Mouse (Mus musculus) urinary bladder, postnatal 14 days (tissue): ENCODE data around the gene AL731706.1.
"Not testable (repeated sequence)": the region's sequence is repeated elsewhere in the genome, so short reads cannot be mapped to it uniquely, and the experiment has no call there.

Experiments used
- DNase-seq: peaks from one replicate; pipeline ENCODE4 v3.0.0; 2021; ENCODE audit warnings: low spot score

AL731706.1 gene

DNA sequence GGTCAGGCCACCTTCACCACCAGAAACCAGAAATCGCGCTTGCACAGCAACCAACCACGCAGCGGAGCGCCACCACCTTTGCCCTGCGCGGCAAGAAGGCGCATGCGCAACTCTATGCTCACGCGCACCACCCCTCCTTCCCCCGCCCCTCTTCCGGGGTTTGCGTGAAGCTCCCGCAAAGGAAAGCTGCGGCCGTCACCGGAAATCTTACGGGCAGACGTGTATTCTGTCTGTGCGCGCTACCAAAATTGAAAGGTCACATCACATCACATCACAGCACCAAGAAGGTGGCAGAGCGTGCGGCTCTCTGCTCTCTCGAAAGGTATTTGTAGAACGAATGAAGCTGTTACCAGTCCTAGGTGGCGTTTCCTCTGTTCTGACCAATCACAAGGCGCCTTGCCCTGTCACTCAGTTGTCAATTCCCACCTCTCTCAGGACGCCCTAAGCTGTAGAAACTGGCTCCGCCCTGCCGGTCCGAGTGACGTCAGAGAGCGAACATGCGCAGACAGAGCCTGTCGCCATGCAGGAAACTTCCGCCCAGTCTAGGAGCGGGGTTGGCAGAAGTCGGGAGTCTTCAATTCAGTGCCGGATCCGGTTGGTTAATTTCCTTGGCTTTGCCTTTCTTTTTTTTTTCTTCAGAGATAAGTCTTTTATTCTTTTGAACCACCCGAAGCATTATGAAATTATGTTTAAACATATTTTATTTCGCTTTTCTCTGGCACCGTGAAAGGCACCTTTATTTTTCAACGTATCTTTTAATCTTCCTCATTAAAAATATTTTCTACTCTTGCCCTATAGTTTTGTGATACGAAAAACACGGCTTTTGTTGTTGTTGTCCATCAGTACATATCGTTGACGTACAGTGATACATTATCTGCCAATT is at the start of gene AL731706.1, which contains the start of the genes Slx4ip and Mkks:
Gene AL731706.1, minus strand, starts transcription at position 322 of the 883 bp plus-strand sequence.
Gene Slx4ip, plus strand, starts transcription at position 151 of the 883 bp plus-strand sequence.
Gene Mkks, minus strand, starts transcription at position 322 of the 883 bp plus-strand sequence.
- peak; percentile 99 for DNase-seq

DNA sequence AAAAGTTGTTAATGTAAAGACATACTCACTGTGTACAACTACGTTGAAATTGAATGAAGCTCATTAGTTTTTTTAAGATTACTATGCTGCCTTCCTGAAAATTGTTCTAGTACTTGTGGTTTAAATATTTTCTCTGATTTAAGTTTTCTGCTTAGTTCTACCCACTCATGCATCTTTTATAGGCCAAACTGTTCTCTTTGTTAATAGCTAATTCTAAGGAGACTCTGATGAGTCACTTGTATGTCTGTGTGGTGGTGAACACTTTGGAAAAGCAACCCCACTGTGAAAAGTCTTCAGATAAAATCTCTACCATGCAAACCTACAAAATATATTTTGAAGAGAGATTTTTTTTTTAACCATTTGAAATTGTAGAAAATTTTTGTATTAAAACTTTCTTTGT is 47.1 kb upstream of the AL731706.1 start:
- DNase-seq = no peak

DNA sequence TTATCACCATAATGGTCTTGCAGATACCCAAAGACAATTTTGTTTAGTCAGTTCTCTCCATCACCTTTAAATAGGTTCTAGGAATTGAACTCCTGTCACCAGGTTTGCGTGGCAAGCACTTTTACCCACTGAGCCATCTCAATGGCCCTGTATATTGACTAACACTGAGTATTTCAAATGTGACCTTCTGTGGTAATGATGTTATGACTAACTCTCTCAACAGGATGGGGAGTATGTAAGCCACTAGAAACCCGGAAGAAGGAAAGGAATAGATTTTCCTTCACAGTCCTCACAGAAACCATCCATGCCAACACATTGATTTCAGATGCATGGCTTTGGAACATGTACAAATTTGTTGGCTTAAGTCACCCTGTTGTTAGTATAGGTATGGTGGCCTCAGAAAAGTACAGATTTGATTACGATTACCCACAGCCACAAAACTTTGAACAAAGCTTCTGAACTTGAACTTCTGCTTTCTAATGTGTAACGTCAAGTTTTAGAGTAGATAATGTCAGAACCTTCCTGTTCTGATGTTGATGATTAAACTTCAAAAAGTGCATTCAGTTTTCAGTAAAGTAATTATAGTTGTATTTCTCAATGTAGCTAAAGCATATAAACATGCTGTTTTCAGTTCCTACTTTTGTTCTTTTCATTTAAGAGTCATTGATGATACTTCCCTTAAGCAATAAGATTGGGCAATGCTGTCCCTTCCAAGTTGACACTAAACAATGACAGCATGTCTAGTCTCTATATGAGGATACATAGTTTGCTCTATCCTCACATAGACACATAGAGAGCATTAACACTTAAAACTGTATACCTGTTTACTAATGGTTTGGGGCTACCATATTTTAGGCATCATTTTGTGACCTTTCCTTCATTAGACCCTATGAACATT is 45.5 kb upstream of the AL731706.1 start:
- DNase-seq = no peak

DNA sequence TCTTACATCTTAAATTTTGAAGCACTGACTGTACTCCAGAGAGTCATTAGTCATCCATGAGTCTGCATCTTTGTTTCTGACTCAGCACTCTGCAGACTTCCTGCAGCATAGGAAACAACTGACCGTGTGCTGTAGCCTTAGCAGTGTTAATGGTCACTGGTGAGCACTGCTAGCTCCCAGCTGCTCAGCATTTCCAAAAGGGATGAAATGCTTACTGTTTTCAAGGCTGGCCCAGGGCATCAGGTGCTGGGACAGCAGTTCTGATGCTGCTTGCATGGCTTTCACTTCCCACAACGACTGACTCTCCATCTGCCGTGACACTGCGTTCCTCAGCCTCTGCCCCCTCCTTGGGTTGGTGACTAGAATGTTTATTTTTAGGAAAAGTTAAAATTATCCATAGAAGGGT is 29.8 kb upstream of the AL731706.1 start:
- peak; percentile 34 for DNase-seq

DNA sequence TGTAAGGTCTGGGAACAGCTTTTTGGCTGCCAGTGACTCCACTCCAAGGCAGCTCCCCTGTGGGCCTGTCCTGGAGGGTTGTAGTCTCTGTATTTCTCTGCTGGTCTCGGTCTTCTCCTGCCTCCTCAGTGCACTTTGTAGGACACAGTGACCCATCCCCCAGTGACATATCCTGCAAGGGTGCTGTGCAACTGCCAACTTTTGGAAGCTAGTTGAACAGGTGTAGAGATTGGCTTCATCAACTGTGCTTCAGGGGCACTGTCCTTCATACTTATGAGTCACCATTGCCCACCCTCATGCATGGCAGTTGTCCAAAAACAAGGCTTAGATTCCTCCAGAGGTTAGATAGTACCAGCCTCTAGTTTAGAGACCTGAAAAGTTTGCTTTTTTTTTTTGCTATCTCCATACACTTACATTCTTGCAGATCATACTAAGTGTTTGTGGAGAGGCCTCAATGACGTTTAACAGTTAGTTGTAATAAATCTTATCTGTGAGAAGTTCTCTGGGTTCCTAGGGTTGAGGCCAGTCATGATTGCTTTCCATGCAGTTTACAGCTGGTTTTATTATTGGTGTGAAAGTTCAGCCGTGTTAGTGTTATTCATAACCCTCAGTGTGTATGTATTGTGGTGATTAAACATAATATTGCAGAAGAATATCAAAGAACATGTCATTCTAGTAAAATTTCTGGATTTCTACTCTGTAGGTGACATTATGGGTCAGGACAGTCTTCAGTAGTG is 29.2 kb upstream of the AL731706.1 start:
- peak; percentile 5 for DNase-seq

DNA sequence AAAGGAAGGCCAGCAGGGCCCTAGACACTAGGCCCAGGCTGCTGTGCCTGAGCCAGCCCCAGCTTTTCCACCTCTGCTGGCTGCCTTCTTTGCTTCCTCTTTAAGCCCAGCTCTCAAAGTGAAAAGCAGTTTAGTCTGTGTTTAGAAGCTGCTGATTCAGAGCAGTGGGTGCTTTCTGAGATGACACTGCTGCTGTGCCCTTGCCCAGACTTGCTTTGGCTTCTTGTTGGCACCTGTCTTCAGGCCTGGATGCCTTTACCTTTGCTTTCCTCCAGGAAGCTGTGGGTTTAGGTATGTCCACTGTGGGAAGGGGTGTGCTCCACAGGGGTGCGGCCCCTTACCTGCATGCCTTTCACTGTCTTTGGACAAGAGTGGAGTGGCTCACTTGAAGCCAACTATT is 28.2 kb upstream of the AL731706.1 start:
- peak; percentile 88 for DNase-seq

DNA sequence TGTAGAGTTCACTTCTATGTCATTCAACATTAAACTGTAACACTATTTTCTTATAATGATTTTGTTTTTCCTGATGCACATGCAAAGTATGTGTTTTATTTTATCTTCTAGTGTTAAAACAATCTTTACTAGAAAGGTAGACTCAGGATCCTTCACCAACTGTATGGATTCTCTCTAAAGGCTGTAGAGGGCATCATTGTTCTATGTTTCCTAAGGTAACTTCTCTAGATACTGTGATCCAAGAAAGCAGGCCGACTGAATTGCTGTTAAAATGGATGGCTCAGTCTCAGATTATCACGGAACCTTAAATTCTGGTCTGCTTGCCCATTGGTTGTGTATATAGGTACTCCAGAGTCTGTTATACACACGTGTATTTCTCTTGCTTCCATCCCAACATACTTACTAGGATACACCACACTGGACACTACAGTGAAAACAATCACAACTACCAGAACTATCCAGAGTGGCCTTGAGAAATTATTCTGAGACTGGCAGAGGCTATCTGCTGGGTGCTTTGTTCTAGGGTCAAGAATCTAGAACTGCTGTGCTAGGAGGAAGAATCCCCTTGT is 23.2 kb upstream of the AL731706.1 start:
- no peak for DNase-seq

DNA sequence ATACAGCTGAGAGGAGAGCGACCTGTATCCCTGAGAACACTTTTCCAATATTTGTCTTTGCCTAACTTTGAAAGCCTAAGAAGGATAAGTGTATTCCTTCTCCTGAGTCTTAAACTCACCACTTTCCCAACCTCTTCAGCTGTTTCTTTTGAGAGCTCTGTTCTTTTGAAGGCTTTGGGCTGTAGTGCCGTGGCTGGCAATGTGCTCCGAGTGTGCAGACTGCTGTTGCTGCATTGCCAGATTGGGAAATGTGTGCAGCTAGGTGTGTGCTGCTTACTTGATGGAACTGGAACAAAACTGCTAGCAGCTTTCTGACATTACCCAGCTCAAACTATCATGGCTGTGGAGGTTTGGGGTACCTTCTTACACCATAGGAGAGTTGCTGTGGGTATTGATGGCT is 21.8 kb upstream of the AL731706.1 start:
- DNase-seq = no peak

DNA sequence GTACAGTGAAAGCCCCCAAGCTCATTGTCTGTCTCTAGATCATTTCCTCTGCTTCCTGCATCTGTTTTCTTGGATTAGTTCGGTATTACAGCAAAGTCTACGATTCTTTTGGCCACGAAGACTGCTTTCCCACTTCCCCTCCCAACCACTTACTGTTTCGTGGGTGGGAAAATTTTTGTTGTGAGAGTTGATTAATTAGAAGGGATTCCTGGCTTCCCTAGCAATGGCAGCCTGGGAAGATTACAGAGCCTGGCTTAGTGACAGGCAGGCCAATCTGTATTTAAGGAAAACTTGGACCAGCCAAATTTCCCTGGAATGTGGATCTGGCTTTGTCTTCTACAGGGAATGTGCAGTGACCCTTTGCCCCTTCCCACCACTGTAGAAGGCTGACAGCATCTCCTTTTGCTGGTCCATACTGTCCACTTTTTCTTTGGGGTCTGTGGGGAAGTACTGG is 20.8 kb upstream of the AL731706.1 start:
- no peak for DNase-seq

DNA sequence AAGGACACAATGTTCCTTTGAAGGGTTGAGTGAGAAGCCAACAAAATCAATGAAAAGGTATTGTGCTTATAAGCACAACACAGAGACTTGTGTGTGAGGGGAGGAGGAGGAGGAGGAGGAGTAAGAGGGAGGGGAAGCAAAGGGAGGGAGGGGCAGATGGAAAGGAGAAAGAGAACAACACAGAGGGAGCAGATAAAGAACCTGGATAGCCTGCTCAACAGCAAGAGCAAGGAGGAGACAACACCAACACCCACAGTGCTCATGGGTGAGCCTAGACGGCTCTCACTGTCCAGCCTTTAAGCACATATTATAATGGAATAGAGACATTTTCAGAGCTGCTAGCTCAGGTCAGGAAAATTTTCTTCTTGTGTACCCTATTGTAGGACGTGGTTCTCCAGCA is 18.1 kb upstream of the AL731706.1 start:
- no peak for DNase-seq

DNA sequence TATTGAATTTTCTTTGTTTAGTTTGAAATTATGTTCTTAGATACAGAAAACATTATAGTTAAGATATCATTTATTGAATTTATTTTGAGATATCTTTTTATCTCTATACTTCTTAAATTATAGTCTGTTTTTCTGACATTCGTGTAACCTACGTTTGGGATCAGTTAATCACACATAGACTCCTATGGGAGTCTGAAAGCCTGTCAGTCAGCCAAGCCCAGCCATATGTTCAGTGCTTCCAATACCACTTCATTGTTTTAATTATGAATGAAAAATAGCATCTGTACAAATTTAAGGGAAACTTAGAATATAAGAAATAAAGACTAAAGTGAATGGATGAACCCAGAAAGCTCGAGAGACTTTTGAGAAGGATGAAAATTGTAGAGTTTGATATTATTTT is 17.4 kb upstream of the AL731706.1 start:
- DNase-seq = no peak

DNA sequence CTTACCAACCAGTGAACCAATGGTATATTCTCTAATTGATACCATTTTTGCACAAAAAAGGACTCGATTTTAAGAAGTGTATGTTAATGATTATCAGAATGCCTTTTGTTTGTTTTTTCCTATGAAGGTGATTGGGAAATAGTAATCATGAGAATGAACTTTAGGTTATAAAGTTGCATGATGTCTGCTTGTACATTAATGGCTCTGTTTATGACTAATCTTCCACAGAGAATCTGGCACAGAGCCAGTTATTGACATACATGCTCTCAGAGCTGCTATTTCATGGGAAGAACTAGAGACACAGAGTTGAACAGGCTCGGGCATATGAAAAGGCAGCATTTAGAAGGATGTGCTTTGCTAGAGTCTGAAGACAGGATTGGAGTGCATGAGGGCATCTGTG is 4.9 kb upstream of the AL731706.1 start:
- DNase-seq = no peak

DNA sequence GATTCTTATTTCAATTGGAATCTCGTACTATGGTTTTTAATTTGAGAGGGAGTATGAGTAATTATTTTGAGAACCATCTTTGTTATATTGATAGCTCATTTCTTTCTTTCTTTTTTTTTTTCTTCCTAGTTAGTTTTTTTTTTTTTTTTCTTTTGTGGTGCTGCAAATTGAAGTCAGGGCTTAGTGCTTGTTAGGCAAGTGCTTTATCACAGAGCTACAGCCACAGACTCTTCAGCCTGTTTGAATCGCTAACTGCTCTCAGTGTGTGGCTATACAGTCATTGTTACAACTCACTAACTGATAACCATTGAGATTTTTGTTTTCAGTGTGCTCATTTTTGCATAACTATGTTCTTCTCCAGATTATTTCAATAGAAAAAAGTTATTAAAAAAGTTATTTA is 3.3 kb upstream of the AL731706.1 start:
- DNase-seq = no peak

DNA sequence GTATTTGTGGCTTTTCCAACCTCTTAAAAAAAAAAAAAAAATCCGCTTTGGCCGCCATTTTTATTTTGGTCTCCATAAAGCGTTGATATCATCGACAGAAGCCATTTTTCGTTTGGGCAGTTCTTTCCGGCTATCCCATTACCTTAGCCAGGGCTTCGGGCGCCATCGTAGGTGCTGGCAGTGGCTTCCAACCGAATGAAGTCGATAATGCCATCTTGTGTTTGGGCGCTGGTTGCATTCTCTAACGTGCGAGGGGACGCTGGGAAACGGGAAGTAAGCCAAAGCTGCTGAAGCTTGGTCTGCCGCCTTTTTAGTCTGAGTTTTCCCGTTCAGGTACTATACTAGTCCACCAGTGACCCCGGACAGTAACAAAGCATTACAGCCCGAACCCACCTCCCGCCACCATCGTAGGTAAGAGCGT is 772 bp upstream of the AL731706.1 start:
- peak; percentile 94 for DNase-seq

DNA sequence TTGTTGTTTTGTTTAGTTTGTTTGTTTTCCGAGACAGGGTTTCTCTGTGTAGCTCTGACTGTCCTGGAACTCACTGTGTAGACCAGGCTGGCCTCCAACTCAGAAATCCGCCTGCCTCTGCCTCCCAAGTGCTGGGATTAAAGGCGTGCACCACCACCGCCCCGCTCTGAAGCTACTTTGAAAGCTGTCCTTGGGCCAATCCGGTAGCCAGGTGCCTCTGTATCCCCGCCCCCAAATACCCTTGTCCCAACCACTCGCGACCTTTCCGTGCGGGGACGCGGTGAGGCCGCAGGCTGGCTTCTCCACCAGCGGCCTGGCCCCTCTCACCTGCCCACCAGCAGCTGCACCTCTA is 497 bp downstream of the AL731706.1 start:
- not testable (repeated sequence) for DNase-seq

DNA sequence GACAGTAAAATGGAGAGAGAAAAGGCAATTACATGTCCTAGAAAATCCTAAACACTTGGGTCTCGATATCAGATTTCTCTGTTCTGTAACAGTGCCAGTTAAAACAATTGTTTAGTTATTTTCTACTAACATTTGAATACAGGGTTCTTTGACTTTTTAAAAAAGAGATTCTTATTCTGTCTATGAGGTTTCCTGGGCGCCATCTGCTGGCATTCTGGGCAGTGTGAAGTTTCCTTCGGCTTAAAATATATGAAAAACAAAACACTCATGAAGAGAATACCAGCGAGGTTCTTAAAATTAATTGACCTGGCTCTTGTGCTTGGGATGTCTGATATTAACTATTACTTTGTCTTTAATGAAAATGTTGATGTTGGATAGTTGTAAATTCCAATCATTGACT is 4.3 kb downstream of the AL731706.1 start:
- DNase-seq = peak; percentile 14

DNA sequence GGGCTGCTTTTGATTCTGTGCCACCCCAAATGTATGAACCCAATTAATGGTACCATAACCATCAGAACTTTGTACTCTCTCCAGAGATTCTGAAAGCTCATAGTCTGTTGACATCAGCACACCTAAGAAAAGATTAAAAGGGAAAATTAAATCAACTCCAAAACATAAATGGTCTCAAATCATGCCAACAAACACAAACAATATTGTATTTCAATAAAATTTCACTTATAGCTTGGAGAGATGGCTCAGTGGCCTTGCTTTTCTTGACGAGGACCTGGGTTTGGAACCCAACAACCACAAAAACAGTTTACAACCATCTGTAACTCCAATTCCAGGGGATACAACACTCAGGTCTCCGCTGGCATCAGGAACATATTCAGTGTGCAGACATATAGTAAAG is 5.6 kb downstream of the AL731706.1 start, which contains the start of gene AL731706.2:
Gene AL731706.2, minus strand, starts transcription at position 101 of the 400 bp plus-strand sequence.
- no peak for DNase-seq

DNA sequence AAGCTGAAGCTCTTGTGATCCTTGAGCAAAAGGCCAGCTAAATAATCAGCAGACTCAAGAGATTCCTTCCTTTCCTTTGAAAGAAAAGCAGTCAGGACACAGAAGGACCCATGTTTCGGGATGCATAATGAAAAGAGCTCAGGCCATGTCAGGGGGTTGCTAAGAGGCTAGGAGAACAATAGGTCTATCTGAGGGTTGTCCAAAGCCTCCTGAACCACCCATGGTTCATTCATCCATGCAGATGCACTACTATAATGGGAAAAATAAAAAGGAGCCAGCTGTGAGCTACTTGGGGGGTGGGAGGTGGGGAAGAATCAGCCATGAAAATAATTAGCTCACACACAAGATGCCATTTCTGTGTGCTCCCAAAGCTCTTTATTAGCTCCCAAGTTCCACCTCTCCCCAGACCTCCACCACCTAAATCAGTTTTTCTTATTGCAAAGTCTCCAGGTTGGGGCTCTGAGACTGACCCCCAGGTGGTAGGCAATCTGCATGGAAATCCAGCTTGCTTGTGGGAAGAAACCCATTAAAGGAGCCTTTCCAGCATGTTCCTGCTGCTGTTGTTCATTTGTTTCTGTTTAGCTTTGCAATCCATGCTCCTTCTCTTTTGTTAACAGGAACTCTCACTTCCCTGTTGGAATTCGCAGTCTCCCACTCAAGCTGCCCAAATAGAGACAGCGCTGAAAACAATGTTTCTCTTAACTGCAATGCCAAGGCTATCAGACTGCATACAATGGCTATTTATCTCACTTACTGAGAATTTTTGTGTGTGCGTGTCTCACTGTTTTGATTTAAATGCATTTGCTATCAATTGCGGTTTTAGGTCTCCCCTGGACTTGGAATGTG is 36.4 kb downstream of the AL731706.1 start:
- DNase-seq = no peak

DNA sequence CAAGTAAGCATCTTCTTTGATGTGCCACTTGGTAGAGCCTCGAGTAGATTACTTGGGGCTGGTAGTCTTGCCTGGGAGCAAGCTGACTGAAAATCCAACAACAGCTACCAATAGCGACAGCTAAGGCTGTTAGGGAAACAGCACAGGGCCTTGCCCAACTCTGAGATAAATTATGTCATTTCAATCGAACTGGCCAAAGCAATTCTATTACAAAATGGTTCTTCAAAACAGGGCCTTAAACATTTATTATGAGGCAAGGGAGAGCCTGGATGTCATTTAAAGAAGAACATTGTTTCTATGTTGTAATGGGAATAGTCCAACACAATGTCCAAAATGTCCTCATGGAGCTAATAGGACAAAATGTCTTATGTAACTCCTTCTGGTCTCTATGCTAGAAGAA is 40.8 kb downstream of the AL731706.1 start:
- DNase-seq = no peak

DNA sequence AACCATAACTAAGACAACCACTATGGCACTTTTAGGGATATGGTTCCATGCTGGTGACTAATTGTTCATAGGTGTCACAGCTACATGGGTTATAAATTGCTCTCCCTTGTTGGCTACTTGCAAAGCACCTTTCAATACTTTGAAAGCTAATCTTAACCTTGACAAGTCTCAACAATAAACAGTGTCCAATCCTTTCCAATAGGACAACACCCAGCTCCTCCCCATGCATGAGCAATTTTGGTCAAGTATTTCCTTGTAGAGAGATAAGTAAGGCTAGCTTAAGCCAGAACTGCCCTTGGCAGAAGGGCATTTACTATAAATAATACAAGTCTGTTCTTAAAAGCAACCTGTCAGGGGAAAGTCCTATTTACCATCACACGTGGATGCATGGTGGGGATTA is 53.2 kb downstream of the AL731706.1 start:
- DNase-seq = no peak

DNA sequence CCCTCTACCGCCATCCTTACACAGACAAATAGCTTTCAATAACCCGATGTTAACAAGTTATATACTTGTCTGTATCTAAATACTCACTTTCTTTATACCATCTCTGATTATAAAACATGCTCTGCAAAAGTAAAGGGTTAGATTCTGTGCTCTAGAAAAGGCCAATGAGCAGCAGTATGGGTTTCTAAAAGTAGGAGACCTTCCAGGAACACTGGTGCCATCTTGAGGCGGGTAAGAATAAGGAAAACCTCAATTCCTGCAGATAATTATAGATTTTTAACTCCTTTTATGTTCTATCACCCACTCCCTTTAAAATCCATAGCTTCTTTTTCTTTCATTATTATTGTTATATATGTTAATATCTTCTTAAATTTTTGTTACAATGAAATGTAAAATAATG is 55.3 kb downstream of the AL731706.1 start:
- DNase-seq = no peak
